Mouse (Mus musculus): Measurements from ENCODE around the gene Itgb4. TPM values are rescaled to one million over a fixed set of nuclear protein-coding genes. Genes with fewer than 3 reads are reported as not detected.
A peak's percentile ranks its signal among the peaks of the same experiment; 100 is the strongest.

Gene Itgb4
- polyA plus RNA-seq, 1 experiment from 2014 or later = 3.4 TPM

GRCm38 (mm10) chr11:116001725-116002124 lies 27.2 kb downstream of the Itgb4 start:
- no peak overlapping the region for H3K4me2 ChIP-seq
- H3K27ac ChIP-seq = no peak overlapping the region
- peaks cover 13% of the 10 kb centered on the region for H3K27me3 ChIP-seq
- H3K36me3 ChIP-seq = 0 out of 2 replicates have a peak, but pooled peaks cover 2% of the 10 kb centered on the region
- H3K4me1 ChIP-seq = peaks cover 14% of the 10 kb centered on the region
- no peak overlapping the region for H3K4me3 ChIP-seq
- no peak overlapping the region for H3K9ac ChIP-seq
- 52% methylated on average over 6 of the region's 6 CpGs for WGBS
- H3K9me3 ChIP-seq = no peaks in the 10 kb centered on the region
- no peak for ATAC-seq (ENCODE audit: borderline replicate concordance, extremely low read depth, low FRiP score, low TSS enrichment)

GRCm38 (mm10) chr11:116002894-116003293 lies 28.4 kb downstream of the Itgb4 start:
- Histone ChIP-seq H3K4me1 (peaks cover 14% of the 10 kb centered on the region), H3K36me3 (peaks cover 11% of the 10 kb centered on the region; the same call in 1 of the 2 replicates), H3K9me3 (no peaks in the 10 kb centered on the region), H3K27ac (no peak overlapping the region), H3K27me3 (peaks cover 13% of the 10 kb centered on the region), H3K9ac (no peak overlapping the region), H3K4me2 (no peak overlapping the region), H3K4me3 (no peak overlapping the region)
- ATAC-seq (ENCODE audit: borderline replicate concordance, extremely low read depth, low FRiP score, low TSS enrichment) = no peak
- WGBS = 79% methylated on average over 3 of the region's 3 CpGs

DNA sequence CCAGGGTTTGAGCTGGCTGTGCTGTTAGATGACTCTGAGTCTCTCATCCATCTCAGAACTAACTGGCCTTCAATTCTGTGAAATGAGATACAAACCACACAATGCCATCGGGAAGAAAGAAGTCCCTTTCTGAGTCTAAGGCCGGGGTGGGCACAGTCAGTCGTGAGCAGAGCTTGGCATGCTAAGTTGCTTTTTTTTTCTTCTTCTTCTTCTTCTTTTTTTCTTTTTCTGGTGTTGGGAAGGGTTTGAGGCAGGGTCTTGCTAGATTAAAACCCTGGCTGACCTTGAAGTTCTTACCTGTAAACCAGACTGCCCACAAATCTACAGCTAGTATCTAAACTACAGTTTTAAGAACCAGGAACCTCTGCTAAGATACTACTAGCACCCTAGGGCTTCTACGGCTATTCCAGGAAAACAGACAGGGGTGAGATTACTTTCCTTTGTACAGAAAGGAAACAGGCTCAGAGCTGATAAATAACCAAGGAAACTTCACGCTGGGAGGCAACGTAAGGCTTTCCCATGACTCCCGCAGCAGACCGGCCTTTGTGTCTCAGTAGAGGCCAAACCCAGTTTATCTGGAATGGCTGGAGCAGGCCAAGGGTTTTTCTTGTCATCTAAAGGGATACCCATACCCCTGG lies 29.8 kb downstream of the Itgb4 start:
- Histone ChIP-seq H3K9ac (peak overlapping the region; percentile 26), H3K27me3 (peaks cover 13% of the 10 kb centered on the region), H3K4me3 (peak overlapping the region; percentile 36), H3K4me2 (peak overlapping the region; percentile 82), H3K36me3 (peaks cover 20% of the 10 kb centered on the region), H3K9me3 (no peaks in the 10 kb centered on the region), H3K4me1 (peaks cover 14% of the 10 kb centered on the region), H3K27ac (peak overlapping the region; percentile 79)
- 33% methylated on average over 8 of the region's 8 CpGs for WGBS
- no peak for ATAC-seq (ENCODE audit: borderline replicate concordance, extremely low read depth, low FRiP score, low TSS enrichment)

DNA sequence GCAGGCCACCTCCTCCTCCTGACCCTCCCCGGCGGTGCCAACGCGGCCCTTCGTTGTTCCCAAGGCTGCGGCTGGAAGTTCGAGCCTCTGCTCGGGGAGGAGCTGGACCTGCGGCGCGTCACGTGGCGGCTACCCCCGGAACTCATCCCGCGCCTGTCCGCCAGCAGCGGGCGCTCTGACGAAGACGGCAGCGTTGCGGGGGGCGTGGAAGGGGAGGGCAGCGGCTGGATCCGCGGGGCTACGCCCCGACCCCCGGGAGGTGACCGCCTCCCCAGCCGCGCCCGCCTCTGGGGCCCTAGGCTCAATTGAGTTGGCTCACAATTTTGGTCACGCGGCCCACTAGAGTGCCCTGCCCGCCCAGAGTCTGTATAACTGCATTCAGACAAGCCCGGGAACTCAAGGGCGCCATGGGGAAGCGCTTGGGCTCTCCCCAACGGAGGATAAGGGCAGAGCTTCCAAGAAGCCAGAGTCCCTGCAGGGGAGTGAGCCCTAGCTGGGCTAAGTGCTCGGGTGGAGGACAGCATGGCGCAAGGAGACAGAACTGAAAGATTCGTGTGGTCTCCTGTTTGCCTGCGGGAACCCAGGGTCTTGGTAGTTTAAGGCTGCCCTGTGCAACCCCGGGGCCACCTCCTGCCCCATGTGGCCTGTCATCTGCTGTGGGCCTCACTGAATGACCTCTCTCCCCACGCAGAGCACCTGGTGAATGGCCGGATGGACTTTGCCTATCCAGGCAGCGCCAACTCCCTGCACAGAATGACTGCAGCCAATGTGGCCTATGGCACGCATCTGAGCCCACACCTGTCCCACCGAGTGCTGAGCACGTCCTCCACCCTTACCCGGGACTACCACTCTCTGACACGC lies 30.6 kb downstream of the Itgb4 start:
- 5% methylated on average over 54 of the region's 54 CpGs for whole genome bisulfite sequencing
- H3K27me3 ChIP-seq = peaks cover 9% of the 10 kb centered on the region
- peak; percentile 86 for ATAC-seq (ENCODE audit: borderline replicate concordance, extremely low read depth, low FRiP score, low TSS enrichment)
- no peaks in the 10 kb centered on the region for H3K9me3 ChIP-seq
- peak overlapping the region; percentile 79 for H3K27ac ChIP-seq
- H3K4me1 ChIP-seq = peaks cover 14% of the 10 kb centered on the region
- peak overlapping the region; percentile 36 for H3K4me3 ChIP-seq
- peak overlapping the region; percentile 82 for H3K4me2 ChIP-seq
- peak overlapping the region; percentile 26 for H3K9ac ChIP-seq
- peaks cover 26% of the 10 kb centered on the region for H3K36me3 ChIP-seq

DNA sequence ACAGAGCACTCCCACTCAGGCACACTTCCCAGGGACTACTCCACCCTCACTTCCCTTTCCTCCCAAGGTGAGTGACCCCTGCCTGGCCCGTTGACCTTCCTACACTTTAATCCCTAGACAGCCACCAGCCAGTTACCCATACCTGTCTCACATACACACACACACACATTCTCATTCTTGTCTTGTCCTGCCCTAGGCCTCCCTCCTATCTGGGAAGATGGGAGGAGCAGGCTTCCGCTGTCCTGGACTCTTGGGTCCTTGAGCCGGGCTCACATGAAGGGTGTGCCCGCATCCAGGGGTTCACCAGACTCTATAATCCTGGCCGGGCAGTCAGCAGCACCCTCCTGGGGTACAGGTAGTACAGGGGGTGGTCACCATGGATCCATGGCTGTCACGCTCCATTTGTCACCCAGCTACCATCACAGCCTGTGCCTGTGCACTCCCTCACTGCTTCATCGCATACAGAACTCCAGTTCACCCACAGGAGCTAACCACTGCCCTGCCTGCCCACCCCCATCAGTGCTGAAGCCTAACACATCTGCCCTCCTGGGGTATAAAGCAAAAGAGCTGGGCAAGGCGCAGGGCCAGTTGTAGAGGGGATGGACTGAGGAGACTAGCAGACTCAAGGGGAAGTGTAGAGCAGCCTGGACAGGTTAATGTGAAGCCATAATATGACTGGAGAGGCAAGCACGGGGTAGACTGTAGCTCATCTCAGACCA lies 31.4 kb downstream of the Itgb4 start:
- ATAC-seq (ENCODE audit: borderline replicate concordance, extremely low read depth, low FRiP score, low TSS enrichment) = peak; percentile 1; the same call in 1 of the 2 replicates
- peak overlapping the region; percentile 26; the same call in 1 of the 2 replicates for H3K9ac ChIP-seq
- no peaks in the 10 kb centered on the region for H3K9me3 ChIP-seq
- H3K4me1 ChIP-seq = peaks cover 17% of the 10 kb centered on the region
- 65% methylated on average over 9 of the region's 9 CpGs for WGBS
- peak overlapping the region; percentile 82 for H3K4me2 ChIP-seq
- peak overlapping the region; percentile 79 for H3K27ac ChIP-seq
- H3K27me3 ChIP-seq = 0 out of 2 replicates have a peak, but pooled peaks cover 2% of the 10 kb centered on the region
- H3K36me3 ChIP-seq = peaks cover 29% of the 10 kb centered on the region
- H3K4me3 ChIP-seq = peak overlapping the region; percentile 36

DNA sequence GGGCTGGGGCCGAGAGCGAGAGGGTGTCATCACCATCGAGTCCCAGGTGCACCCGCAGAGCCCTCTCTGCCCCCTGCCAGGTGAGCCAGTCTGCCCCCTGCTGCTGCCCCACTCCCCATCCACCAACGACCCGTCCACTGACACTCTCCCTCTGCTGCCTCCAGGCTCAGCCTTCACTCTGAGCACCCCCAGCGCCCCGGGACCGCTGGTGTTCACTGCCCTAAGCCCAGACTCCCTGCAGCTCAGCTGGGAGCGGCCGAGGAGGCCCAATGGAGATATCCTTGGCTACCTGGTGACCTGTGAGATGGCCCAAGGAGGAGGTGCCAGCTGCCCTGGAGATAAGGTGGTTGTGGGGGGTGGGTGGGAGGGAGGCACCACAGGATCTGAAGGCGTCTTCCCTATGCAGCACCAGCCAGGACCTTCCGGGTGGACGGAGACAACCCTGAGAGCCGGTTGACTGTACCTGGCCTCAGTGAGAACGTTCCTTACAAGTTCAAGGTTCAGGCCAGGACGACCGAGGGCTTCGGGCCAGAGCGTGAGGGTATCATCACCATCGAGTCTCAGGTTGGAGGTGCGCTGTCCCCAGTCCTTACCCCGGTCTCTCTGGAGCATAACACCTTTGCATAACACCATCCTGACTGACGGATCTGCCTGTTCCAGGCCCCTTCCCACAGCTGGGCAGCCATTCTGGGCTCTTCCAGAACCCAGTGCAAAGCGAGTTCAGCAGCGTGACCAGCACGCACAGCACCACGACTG lies 32.8 kb downstream of the Itgb4 start:
- no peaks in the 10 kb centered on the region for H3K9me3 ChIP-seq
- no peak overlapping the region for H3K4me3 ChIP-seq
- no peak overlapping the region for H3K9ac ChIP-seq
- peaks cover 25% of the 10 kb centered on the region for H3K4me1 ChIP-seq
- H3K27ac ChIP-seq = no peak overlapping the region
- WGBS = 85% methylated on average over 28 of the region's 28 CpGs
- H3K36me3 ChIP-seq = peaks cover 29% of the 10 kb centered on the region
- H3K27me3 ChIP-seq = no peaks in the 10 kb centered on the region
- no peak overlapping the region for H3K4me2 ChIP-seq
- ATAC-seq (ENCODE audit: borderline replicate concordance, extremely low read depth, low FRiP score, low TSS enrichment) = no peak

DNA sequence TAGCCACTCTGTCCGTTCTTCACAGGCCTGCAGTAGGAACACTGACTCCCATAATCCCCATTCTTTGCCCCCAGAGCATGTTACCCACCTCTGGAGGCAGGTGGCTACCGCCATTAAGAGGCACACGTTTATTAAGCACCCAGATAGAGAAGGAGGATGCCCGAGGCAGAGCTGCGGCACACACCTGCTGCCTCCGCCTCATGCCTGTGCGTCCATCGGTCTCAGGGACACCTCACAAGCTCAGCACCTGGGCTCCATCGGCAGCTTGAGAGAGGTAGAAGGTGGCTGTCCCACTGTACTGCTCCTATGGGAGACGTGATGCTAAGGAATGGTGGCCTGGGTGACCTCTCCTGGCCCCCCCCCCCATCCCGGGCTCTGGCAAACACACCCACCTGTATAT lies 33.9 kb downstream of the Itgb4 start:
- 85% methylated on average over 11 of the region's 11 CpGs for WGBS
- Histone ChIP-seq H3K4me1 (peaks cover 32% of the 10 kb centered on the region), H3K27ac (no peak overlapping the region), H3K9me3 (no peaks in the 10 kb centered on the region), H3K4me2 (no peak overlapping the region), H3K4me3 (no peak overlapping the region), H3K36me3 (peaks cover 29% of the 10 kb centered on the region), H3K27me3 (no peaks in the 10 kb centered on the region), H3K9ac (no peak overlapping the region)
- ATAC-seq (ENCODE audit: borderline replicate concordance, extremely low read depth, low FRiP score, low TSS enrichment) = no peak

- no peaks in the 10 kb centered on the region for H3K9me3 ChIP-seq
- peaks cover 29% of the 10 kb centered on the region for H3K36me3 ChIP-seq
- peaks cover 32% of the 10 kb centered on the region for H3K4me1 ChIP-seq
- WGBS = 90% methylated on average over 13 of the region's 13 CpGs
- H3K27me3 ChIP-seq = no peaks in the 10 kb centered on the region
- no peak overlapping the region for H3K4me3 ChIP-seq
- no peak overlapping the region for H3K9ac ChIP-seq
- no peak overlapping the region for H3K4me2 ChIP-seq
- ATAC-seq (ENCODE audit: borderline replicate concordance, extremely low read depth, low FRiP score, low TSS enrichment) = no peak
- H3K27ac ChIP-seq = no peak overlapping the region
Observed at GRCm38 (mm10) chr11:116008832-116009375, 34.4 kb downstream of the Itgb4 start.

DNA sequence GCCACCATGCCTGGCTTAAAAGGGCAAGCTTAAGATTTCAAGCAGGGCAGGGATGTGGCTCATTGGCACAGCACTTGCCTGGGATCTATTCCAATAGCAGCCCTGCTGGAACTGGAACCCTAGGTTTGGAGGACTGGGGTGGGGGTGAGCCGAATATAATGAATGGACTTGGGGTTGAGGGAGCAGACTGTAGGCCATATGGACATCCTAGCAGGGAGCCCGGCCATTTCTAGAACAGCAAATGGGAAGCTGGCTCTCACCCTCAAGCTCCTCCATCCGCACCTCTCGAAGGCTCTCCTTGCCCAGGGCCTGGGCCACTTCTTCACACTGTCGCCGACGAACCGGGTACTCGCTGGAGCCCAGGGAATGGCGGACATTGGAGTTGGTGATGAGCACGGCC lies 35.2 kb downstream of the Itgb4 start:
- Histone ChIP-seq H3K4me2 (no peak overlapping the region), H3K27me3 (no peaks in the 10 kb centered on the region), H3K36me3 (peaks cover 29% of the 10 kb centered on the region), H3K27ac (no peak overlapping the region), H3K4me1 (peaks cover 27% of the 10 kb centered on the region), H3K9me3 (no peaks in the 10 kb centered on the region), H3K9ac (no peak overlapping the region), H3K4me3 (no peak overlapping the region)
- WGBS = 85% methylated on average over 11 of the region's 11 CpGs
- ATAC-seq (ENCODE audit: borderline replicate concordance, extremely low read depth, low FRiP score, low TSS enrichment) = no peak

DNA sequence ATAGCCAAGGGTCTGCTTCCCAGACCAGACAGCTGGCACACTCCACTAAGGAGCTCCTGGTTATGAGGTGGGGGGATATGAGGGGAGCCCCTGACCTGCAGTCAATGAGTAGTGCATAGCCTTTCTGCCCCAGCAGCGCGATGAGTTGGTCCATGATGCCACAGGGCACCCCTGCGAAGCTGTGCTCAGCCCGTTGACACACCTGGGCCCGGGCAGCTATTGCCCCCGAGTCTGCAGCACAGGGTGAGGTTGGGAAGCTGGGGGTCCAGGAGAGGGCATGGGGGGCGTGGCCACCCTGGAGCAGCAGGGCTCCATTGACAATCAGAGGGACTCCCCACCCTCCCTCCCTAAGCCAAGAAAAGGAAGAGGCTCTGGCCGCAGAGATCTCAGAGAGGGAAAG lies 35.6 kb downstream of the Itgb4 start:
- Histone ChIP-seq H3K27ac (no peak overlapping the region), H3K36me3 (peaks cover 29% of the 10 kb centered on the region), H3K9me3 (no peaks in the 10 kb centered on the region), H3K4me3 (no peak overlapping the region), H3K4me1 (peaks cover 25% of the 10 kb centered on the region), H3K9ac (no peak overlapping the region), H3K27me3 (no peaks in the 10 kb centered on the region), H3K4me2 (no peak overlapping the region)
- 91% methylated on average over 7 of the region's 8 CpGs for WGBS
- ATAC-seq (ENCODE audit: borderline replicate concordance, extremely low read depth, low FRiP score, low TSS enrichment) = no peak

DNA sequence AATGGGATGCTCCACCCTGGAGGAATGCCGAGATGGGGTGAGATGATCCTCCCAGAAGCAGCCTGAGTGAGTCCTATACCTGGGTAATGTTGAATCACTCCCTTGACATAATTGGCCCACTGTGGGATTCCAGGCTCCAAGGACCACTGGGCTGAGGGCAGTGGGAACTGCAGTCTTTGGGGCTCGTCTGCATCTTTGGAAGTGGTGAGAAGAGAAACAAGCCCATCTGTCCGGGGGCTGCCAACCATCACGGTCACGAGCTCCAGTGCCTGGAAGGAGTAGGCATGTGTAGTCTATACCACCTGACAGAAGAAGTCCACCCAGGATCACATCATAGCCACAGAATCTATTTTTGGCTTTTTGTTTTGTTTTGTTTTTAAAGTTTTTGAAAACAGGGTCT lies 36.4 kb downstream of the Itgb4 start:
- Histone ChIP-seq H3K27me3 (no peaks in the 10 kb centered on the region), H3K4me1 (peaks cover 18% of the 10 kb centered on the region), H3K27ac (0 out of 2 replicates have a peak overlapping the region, but pooled peaks have one; percentile 99), H3K9ac (peak overlapping the region; percentile 88; the same call in 1 of the 2 replicates), H3K9me3 (no peaks in the 10 kb centered on the region), H3K4me3 (no peak overlapping the region), H3K36me3 (peaks cover 29% of the 10 kb centered on the region), H3K4me2 (peak overlapping the region; percentile 87)
- 84% methylated on average over 5 of the region's 5 CpGs for WGBS
- ATAC-seq (ENCODE audit: borderline replicate concordance, extremely low read depth, low FRiP score, low TSS enrichment) = no peak
